Mouse (Mus musculus): ENCODE measurements around the gene Cacnb4. TPM values are rescaled to one million over a fixed set of nuclear protein-coding genes. Genes with fewer than 3 reads are reported as not detected.

Cacnb4 gene
- polyA plus RNA-seq, 1 experiment from 2014 or later, result 0.30 TPM

DNA sequence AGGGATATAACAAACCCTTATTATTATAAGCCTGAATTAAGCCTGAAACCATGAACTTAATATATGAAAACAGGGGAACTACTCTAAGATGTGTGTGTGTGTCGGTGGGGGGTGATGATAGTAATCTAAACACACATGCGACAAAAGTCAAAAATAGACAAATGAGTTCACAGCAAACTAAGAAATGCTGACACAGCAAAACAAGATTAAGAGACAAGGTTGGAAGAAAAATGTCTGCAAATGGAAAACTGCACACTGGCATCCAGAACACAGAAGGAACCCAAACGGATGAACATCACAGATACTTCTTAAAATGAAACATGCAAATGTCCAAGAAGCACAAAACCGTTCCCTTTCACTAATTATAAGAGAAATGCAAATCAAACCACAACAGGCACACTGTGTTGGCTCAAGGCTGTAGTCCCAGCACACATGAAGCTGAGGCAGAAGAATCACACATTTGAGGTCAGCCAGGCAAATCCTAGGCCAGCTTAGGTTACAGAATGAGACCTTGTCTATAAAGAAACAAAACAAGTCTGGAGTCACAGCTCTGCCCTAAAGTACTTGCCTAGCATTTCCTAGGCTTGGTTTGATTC is 236.1 kb downstream of the Cacnb4 start:
- no peak overlapping the region for H3K4me3 ChIP-seq (ENCODE audit: low read depth, low read length)
- no peaks in the 10 kb centered on the region for H3K27me3 ChIP-seq (ENCODE audit: control insufficient read depth, insufficient read depth, low read length)
- no peak overlapping the region for H3K9ac ChIP-seq (ENCODE audit: low read depth, low read length)
- 84% methylated on average over 4 of the region's 4 CpGs for WGBS (ENCODE audit: insufficient replicate concordance)
- no peak for ATAC-seq (replicated peaks; ENCODE audit: insufficient number of reproducible peaks, low FRiP score, low TSS enrichment)
- H3K9me3 ChIP-seq (replicated peaks; ENCODE audit: control insufficient read depth, low read length), result no peaks in the 10 kb centered on the region
- H3K4me1 ChIP-seq (ENCODE audit: control insufficient read depth, insufficient read depth, low read length), result peaks cover 22% of the 10 kb centered on the region
- no peaks in the 10 kb centered on the region for H3K36me3 ChIP-seq (ENCODE audit: control insufficient read depth, insufficient read depth, low read length)
- H3K4me2 ChIP-seq, result no peak overlapping the region
- no peak overlapping the region for H3K27ac ChIP-seq (ENCODE audit: low read depth, low read length)

DNA sequence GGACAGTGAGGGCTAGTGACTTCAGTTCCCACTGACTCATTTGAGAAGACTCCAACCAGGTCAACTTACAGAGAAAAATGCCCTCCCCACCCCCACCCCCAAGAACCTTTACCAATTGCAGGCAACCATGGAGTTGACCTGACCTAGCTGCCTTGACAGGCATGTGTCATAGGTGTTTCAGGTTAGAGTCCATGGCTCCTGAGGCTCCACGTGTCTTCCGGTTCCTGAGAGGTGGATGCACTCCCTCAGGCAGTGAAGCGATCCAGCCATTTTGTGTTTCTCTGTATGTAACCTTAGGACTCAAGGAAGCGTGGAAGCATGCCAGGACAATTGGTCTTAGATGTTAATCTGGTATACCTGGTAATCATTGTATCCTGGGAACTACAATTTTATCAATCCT is 238.2 kb downstream of the Cacnb4 start:
- Histone ChIP-seq H3K4me1 (ENCODE audit: control insufficient read depth, insufficient read depth, low read length) (peaks cover 22% of the 10 kb centered on the region), H3K36me3 (ENCODE audit: control insufficient read depth, insufficient read depth, low read length) (no peaks in the 10 kb centered on the region), H3K27ac (ENCODE audit: low read depth, low read length) (no peak overlapping the region), H3K4me3 (ENCODE audit: low read depth, low read length) (no peak overlapping the region), H3K4me2 (no peak overlapping the region), H3K27me3 (ENCODE audit: control insufficient read depth, insufficient read depth, low read length) (no peaks in the 10 kb centered on the region), H3K9ac (ENCODE audit: low read depth, low read length) (no peak overlapping the region), H3K9me3 (replicated peaks; ENCODE audit: control insufficient read depth, low read length) (no peaks in the 10 kb centered on the region)
- 88% methylated on average over 4 of the region's 4 CpGs for WGBS (ENCODE audit: insufficient replicate concordance)
- ATAC-seq (replicated peaks; ENCODE audit: insufficient number of reproducible peaks, low FRiP score, low TSS enrichment), result no peak

DNA sequence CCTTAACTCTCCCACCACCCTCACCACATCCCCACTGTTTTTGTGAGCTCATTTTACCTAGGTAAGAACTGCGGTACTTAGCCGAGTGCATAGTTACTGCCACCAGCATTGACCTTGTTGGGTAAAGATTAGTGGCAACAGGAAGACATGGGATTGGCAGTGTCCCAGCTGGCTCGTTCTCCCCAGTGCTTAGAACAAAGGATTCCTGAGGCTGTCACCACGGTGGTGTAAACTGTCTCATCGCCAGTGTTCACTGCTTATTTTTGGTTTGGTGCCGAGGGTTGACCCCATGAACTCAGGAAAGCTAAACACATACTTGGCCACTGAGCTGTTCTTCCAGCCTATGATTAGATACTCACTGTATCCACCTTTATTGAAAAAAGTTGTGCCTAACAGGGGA is 238.6 kb downstream of the Cacnb4 start:
- 39% methylated on average over 6 of the region's 6 CpGs for WGBS (ENCODE audit: insufficient replicate concordance)
- ATAC-seq (replicated peaks; ENCODE audit: insufficient number of reproducible peaks, low FRiP score, low TSS enrichment), result 0 out of 2 replicates have a peak, but pooled peaks have one; percentile 22
- Histone ChIP-seq H3K4me3 (ENCODE audit: low read depth, low read length) (no peak overlapping the region), H3K9ac (ENCODE audit: low read depth, low read length) (no peak overlapping the region), H3K4me1 (ENCODE audit: control insufficient read depth, insufficient read depth, low read length) (peaks cover 22% of the 10 kb centered on the region), H3K27ac (ENCODE audit: low read depth, low read length) (no peak overlapping the region), H3K4me2 (no peak overlapping the region), H3K9me3 (replicated peaks; ENCODE audit: control insufficient read depth, low read length) (no peaks in the 10 kb centered on the region), H3K36me3 (ENCODE audit: control insufficient read depth, insufficient read depth, low read length) (no peaks in the 10 kb centered on the region), H3K27me3 (ENCODE audit: control insufficient read depth, insufficient read depth, low read length) (no peaks in the 10 kb centered on the region)

DNA sequence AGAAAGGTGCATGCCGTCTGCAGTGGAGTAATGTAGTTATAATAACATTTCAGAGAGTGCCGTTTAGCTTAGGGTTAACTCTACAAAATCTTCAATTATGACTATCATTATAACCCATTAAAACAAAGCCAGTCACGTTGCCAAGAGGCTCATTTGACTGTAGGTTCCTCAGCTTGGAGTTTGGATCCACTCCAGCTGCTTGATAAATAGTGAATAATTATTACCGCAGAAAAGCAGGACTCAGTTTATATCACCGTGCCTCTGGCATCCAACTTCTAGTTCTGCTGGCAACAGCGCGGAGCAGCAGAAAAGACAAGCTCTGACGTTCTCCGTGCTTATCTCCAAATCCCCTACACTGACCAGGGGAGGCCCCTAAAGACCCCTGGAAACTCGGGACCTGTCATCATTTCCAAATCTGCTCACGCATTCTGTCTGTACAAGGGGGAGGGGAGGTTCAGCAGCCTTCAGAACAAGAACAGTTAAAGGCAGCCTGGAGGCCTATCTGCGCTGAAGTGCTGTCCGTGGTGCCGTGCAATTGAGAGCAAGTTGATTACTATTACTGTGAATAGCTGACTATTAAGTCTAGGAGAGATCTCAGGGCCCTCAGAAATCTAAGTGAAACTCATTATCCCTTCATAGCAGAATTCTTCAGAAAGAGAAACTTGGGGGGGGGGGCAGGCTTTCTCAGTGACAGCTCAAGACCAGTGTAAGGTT is 240.6 kb downstream of the Cacnb4 start:
- Histone ChIP-seq H3K27me3 (ENCODE audit: control insufficient read depth, insufficient read depth, low read length) (no peaks in the 10 kb centered on the region), H3K27ac (ENCODE audit: low read depth, low read length) (no peak overlapping the region), H3K36me3 (ENCODE audit: control insufficient read depth, insufficient read depth, low read length) (no peaks in the 10 kb centered on the region), H3K4me3 (ENCODE audit: low read depth, low read length) (no peak overlapping the region), H3K4me1 (ENCODE audit: control insufficient read depth, insufficient read depth, low read length) (peaks cover 16% of the 10 kb centered on the region), H3K9ac (ENCODE audit: low read depth, low read length) (no peak overlapping the region), H3K9me3 (replicated peaks; ENCODE audit: control insufficient read depth, low read length) (no peaks in the 10 kb centered on the region), H3K4me2 (peak overlapping the region; percentile 55)
- no peak for ATAC-seq (replicated peaks; ENCODE audit: insufficient number of reproducible peaks, low FRiP score, low TSS enrichment)
- 38% methylated on average over 14 of the region's 14 CpGs for WGBS (ENCODE audit: insufficient replicate concordance)

DNA sequence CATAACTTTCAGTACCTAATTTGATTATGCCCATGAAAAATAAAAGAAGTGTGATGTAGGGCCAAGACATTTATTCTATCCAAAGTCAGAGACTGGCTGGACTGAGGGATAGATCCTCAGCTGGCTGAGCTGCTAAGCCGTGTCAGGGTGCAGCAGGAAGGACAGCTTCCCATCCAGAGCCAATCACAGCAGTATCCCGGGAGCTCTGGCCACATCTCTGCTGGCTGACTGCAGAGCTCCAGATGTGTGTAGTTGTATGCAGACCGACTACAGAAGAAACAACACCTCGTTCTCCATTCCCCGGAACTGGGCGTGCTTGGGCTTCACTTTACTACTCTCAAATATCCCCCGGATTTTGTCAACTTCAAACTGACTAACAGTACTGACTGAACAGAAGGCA is 243.3 kb downstream of the Cacnb4 start:
- H3K27me3 ChIP-seq (ENCODE audit: control insufficient read depth, insufficient read depth, low read length), result no peaks in the 10 kb centered on the region
- H3K4me3 ChIP-seq (ENCODE audit: low read depth, low read length), result no peak overlapping the region
- no peak overlapping the region for H3K4me2 ChIP-seq
- H3K36me3 ChIP-seq (ENCODE audit: control insufficient read depth, insufficient read depth, low read length), result no peaks in the 10 kb centered on the region
- H3K9me3 ChIP-seq (replicated peaks; ENCODE audit: control insufficient read depth, low read length), result no peaks in the 10 kb centered on the region
- no peak for ATAC-seq (replicated peaks; ENCODE audit: insufficient number of reproducible peaks, low FRiP score, low TSS enrichment)
- WGBS (ENCODE audit: insufficient replicate concordance), result 53% methylated on average over 7 of the region's 7 CpGs
- H3K4me1 ChIP-seq (ENCODE audit: control insufficient read depth, insufficient read depth, low read length), result peaks cover 14% of the 10 kb centered on the region
- no peak overlapping the region for H3K9ac ChIP-seq (ENCODE audit: low read depth, low read length)
- no peak overlapping the region for H3K27ac ChIP-seq (ENCODE audit: low read depth, low read length)

DNA sequence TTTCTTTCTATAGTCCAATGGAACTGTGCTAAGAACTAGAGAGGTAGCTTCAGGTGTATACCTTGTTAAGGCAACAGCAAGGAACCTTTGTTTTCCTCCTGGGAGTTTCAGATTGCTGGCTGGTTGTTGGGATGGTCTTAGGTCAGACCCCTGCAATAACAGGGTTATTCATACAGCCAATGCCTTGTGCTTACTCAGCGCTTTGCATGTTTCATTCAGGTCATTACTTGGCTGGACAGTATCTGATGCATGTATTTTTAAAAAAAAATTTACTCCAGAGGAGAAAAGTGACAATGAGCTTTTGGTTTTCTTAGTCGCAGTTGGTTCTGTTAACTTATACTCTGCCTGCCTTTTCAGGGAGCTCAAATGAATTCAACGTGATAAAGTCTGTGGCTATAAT is 249.2 kb downstream of the Cacnb4 start:
- Histone ChIP-seq H3K9ac (ENCODE audit: low read depth, low read length) (no peak overlapping the region), H3K27ac (ENCODE audit: low read depth, low read length) (no peak overlapping the region), H3K4me2 (no peak overlapping the region), H3K4me3 (ENCODE audit: low read depth, low read length) (no peak overlapping the region), H3K36me3 (ENCODE audit: control insufficient read depth, insufficient read depth, low read length) (no peaks in the 10 kb centered on the region), H3K27me3 (ENCODE audit: control insufficient read depth, insufficient read depth, low read length) (no peaks in the 10 kb centered on the region), H3K4me1 (ENCODE audit: control insufficient read depth, insufficient read depth, low read length) (peaks cover 4% of the 10 kb centered on the region; the same call in 1 of the 2 replicates), H3K9me3 (replicated peaks; ENCODE audit: control insufficient read depth, low read length) (no peaks in the 10 kb centered on the region)
- 79% methylated on average over 3 of the region's 3 CpGs for WGBS (ENCODE audit: insufficient replicate concordance)
- no peak for ATAC-seq (replicated peaks; ENCODE audit: insufficient number of reproducible peaks, low FRiP score, low TSS enrichment)

DNA sequence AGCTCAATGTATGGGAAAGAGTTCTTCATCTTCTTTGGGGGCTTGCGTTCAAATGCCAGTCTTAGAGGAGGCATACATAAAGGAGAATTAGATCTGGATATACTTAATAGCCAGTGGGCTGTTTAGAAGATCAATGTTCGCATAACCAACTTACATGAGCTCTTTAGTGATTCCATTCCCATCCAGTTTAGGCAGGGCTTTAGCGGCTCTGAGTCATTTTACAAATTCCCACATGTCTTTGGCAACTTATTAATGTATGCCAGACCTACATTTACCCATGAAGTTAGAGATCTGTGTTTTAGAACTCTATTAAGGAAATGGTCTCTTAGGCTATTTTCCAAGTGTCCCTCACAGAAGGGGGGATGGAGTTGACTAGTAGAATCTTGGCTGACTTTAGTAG is 250.6 kb downstream of the Cacnb4 start:
- H3K4me1 ChIP-seq (ENCODE audit: control insufficient read depth, insufficient read depth, low read length), result peaks cover 12% of the 10 kb centered on the region
- H3K36me3 ChIP-seq (ENCODE audit: control insufficient read depth, insufficient read depth, low read length), result no peaks in the 10 kb centered on the region
- ATAC-seq (replicated peaks; ENCODE audit: insufficient number of reproducible peaks, low FRiP score, low TSS enrichment), result no peak
- H3K27ac ChIP-seq (ENCODE audit: low read depth, low read length), result no peak overlapping the region
- H3K9me3 ChIP-seq (replicated peaks; ENCODE audit: control insufficient read depth, low read length), result no peaks in the 10 kb centered on the region
- peak overlapping the region; percentile 88; the same call in 1 of the 2 replicates for H3K4me2 ChIP-seq
- WGBS (ENCODE audit: insufficient replicate concordance), result 86% methylated on average over 3 of the region's 3 CpGs
- H3K4me3 ChIP-seq (ENCODE audit: low read depth, low read length), result no peak overlapping the region
- H3K27me3 ChIP-seq (ENCODE audit: control insufficient read depth, insufficient read depth, low read length), result no peaks in the 10 kb centered on the region
- no peak overlapping the region for H3K9ac ChIP-seq (ENCODE audit: low read depth, low read length)

DNA sequence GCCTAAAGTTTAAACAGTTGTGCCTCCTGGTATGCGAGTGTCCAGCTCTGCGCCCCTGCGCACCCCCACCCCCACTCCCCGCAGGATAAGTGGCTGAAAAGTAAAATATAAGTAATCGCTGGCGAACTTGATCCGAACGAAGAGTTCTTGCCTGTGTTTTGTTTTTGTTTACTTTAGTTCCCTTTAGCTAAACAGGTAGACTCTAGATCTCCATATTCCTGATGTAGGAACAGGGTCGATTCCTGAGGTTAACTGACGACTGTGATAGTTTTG is 251.2 kb downstream of the Cacnb4 start:
- Histone ChIP-seq H3K36me3 (ENCODE audit: control insufficient read depth, insufficient read depth, low read length) (no peaks in the 10 kb centered on the region), H3K4me1 (ENCODE audit: control insufficient read depth, insufficient read depth, low read length) (peaks cover 15% of the 10 kb centered on the region), H3K9me3 (replicated peaks; ENCODE audit: control insufficient read depth, low read length) (no peaks in the 10 kb centered on the region), H3K4me3 (ENCODE audit: low read depth, low read length) (peak overlapping the region; percentile 93), H3K27ac (ENCODE audit: low read depth, low read length) (peak overlapping the region; percentile 89), H3K9ac (ENCODE audit: low read depth, low read length) (peak overlapping the region; percentile 98), H3K27me3 (ENCODE audit: control insufficient read depth, insufficient read depth, low read length) (no peaks in the 10 kb centered on the region), H3K4me2 (peak overlapping the region; percentile 88)
- ATAC-seq (replicated peaks; ENCODE audit: insufficient number of reproducible peaks, low FRiP score, low TSS enrichment), result 0 out of 2 replicates have a peak, but pooled peaks have one; percentile 31
- WGBS (ENCODE audit: insufficient replicate concordance), result 24% methylated on average over 10 of the region's 10 CpGs
